Mouse (Mus musculus) layer of hippocampus, adult 18-20 months (tissue): Measurements from ENCODE around the gene Tmem14a. TPM values are rescaled to one million over a fixed set of nuclear protein-coding genes. Genes with fewer than 3 reads are reported as not detected.
"Not testable (repeated sequence)": the region's sequence is repeated elsewhere in the genome, so short reads cannot be mapped to it uniquely, and the experiment has no call there.

Experiments
- DNase-seq, 2 experiments: peaks; one replicate each; pipeline ENCODE4 v3.0.0; 2022; ENCODE audit warnings: low spot score in 2 of 2
- total RNA-seq, 2 experiments: library from RNA; stranded (reverse); gene quantifications; 2 replicates each; pipeline ENCODE4 v1.2.3; 2021

Gene Tmem14a
- total RNA-seq, 2 experiments from 2014 or later = 30.9 to 31.7 TPM

GRCm38 (mm10) chr1:21252566-21253302 is 34.4 kb downstream of the Tmem14a start:
- no peak for DNase-seq

- DNase-seq = no peak
Measured at GRCm38 (mm10) chr1:21253303-21253650, 34.9 kb downstream of the Tmem14a start.

GRCm38 (mm10) chr1:21253856-21254255 is 35.5 kb downstream of the Tmem14a start:
- no peak for DNase-seq

- DNase-seq = no peak
Measured at GRCm38 (mm10) chr1:21255625-21256345, 37.4 kb downstream of the Tmem14a start.

GRCm38 (mm10) chr1:21256391-21256790 is 38.0 kb downstream of the Tmem14a start:
- no peak for DNase-seq

GRCm38 (mm10) chr1:21256871-21257270 is 38.5 kb downstream of the Tmem14a start:
- no peak for DNase-seq

GRCm38 (mm10) chr1:21259981-21260380 is 41.6 kb downstream of the Tmem14a start:
- DNase-seq = not testable (repeated sequence)

GRCm38 (mm10) chr1:21262401-21262800 is 44.0 kb downstream of the Tmem14a start:
- no peak for DNase-seq

GRCm38 (mm10) chr1:21263986-21264385 is 45.6 kb downstream of the Tmem14a start:
- no peak for DNase-seq

- DNase-seq = no peak
Measured at GRCm38 (mm10) chr1:21264747-21265146, 46.4 kb downstream of the Tmem14a start.

- no peak for DNase-seq
Measured at GRCm38 (mm10) chr1:21266766-21267165, 48.4 kb downstream of the Tmem14a start.

- DNase-seq = not testable (repeated sequence)
Measured at GRCm38 (mm10) chr1:21267466-21267865, 49.1 kb downstream of the Tmem14a start.

- DNase-seq = peak; percentile 32 to 75
Measured at GRCm38 (mm10) chr1:21271343-21272055, 53.1 kb downstream of the Tmem14a start.

GRCm38 (mm10) chr1:21272056-21272431 is 53.7 kb downstream of the Tmem14a start:
- DNase-seq = peak in 1 of 2 experiments; percentile 23

GRCm38 (mm10) chr1:21273091-21273490 is 54.7 kb downstream of the Tmem14a start:
- DNase-seq = no peak

- DNase-seq = no peak
Measured at GRCm38 (mm10) chr1:21274437-21275040, 56.2 kb downstream of the Tmem14a start.

- not testable (repeated sequence) for DNase-seq
Measured at GRCm38 (mm10) chr1:21275366-21275765, 57.0 kb downstream of the Tmem14a start.

GRCm38 (mm10) chr1:21276158-21276557 is 57.8 kb downstream of the Tmem14a start:
- DNase-seq = not testable (repeated sequence)
